Mouse (Mus musculus) limb, embryonic 14.5 days (tissue): ENCODE data around the gene Fcgrt. TPM values are rescaled to one million over a fixed set of nuclear protein-coding genes. Genes with fewer than 3 reads are reported as not detected.

ENCODE experiments used
- ATAC-seq: fragments of 200-750 bp; cut with Nextera tagmentation; 2 replicates; pipeline ENCODE4 v1.8.0; 2017; ENCODE audit warnings: low read depth, moderate number of reproducible peaks, moderate TSS enrichment; ENCODE audit not compliant: low FRiP score
- DNase-seq: peaks from one replicate; pipeline ENCODE4 v3.0.0-alpha.2; 2015; ENCODE audit warnings: low spot score
- H3K27ac ChIP-seq: fragments of 300-500 bp; sonication (generic); replicated peaks from 2 replicates; pipeline ENCODE4 v1.5.1; 2014; ENCODE audit warnings: low read depth, mild to moderate bottlenecking, low read length, moderate library complexity, mixed read lengths
- H3K27me3 ChIP-seq: fragments of 300-500 bp; sonication (generic); 2 replicates; pipeline ENCODE4 v1.6.1; 2014; ENCODE audit warnings: low read length, mixed read lengths; ENCODE audit not compliant: control insufficient read depth, insufficient read depth
- H3K36me3 ChIP-seq: fragments of 300-500 bp; sonication (generic); 2 replicates; pipeline ENCODE4 v1.6.1; 2014; ENCODE audit warnings: mild to moderate bottlenecking, low read length, moderate library complexity, mixed read lengths; ENCODE audit not compliant: control insufficient read depth, insufficient read depth
- H3K4me1 ChIP-seq: fragments of 300-500 bp; sonication (generic); 2 replicates; pipeline ENCODE4 v1.6.1; 2014; ENCODE audit warnings: antibody characterized with exemption, low read length, mixed read lengths; ENCODE audit not compliant: control insufficient read depth, insufficient read depth
- H3K4me2 ChIP-seq: fragments of 300-500 bp; sonication (generic); replicated peaks from 2 replicates; pipeline ENCODE4 v1.6.1; 2014; ENCODE audit warnings: low read depth, mild to moderate bottlenecking, low read length, moderate library complexity; ENCODE audit not compliant: severe bottlenecking
- H3K4me3 ChIP-seq: fragments of 300-500 bp; sonication (generic); replicated peaks from 2 replicates; pipeline ENCODE4 v1.5.1; 2014; ENCODE audit warnings: low read length
- H3K9ac ChIP-seq: fragments of 300-500 bp; sonication (generic); 2 replicates; pipeline ENCODE4 v1.6.1; 2014; ENCODE audit warnings: mild to moderate bottlenecking, low read depth, low read length, moderate library complexity; ENCODE audit not compliant: severe bottlenecking
- H3K9me3 ChIP-seq: fragments of 300-500 bp; sonication (generic); 2 replicates; pipeline ENCODE4 v1.6.1; 2016; ENCODE audit warnings: low read length; ENCODE audit not compliant: control insufficient read depth
- POLR2A ChIP-seq: fragments of 200-500 bp; IDR thresholded peaks from 2 replicates; pipeline ENCODE4 v1.8.0; 2012; ENCODE audit warnings: inconsistent platforms, mild to moderate bottlenecking, moderate library complexity, borderline replicate concordance; ENCODE audit not compliant: insufficient read depth, insufficient read length; ENCODE audit errors: extremely low read depth
- WGBS: fragments of 180-500 bp; shearing (Covaris S2); extraction: QIAGEN DNeasy Blood & Tissue Kit; methylation state at CpG from one replicate; pipeline ENCODE4 v1.1.7; 2014; 5-methylcytosine and 5-hydroxymethylcytosine counted together
- polyA plus RNA-seq, 2 experiments: library from polyadenylated mRNA; depleted of rRNA in 1 of 2; stranded (reverse) in 1 of 2; unstranded in 1 of 2; fragments of >200 nt; fragmentation: Nextera tagmentation in 1 of 2; extraction: Ambion mirVana in 1 of 2; gene quantifications; 2 replicates each; pipeline versions ENCODE4 v1.2.1 to v1.2.3; 2012 to 2014

Gene Fcgrt
- polyA plus RNA-seq, 2 experiments: 56.1 to 88.4 TPM

DNA sequence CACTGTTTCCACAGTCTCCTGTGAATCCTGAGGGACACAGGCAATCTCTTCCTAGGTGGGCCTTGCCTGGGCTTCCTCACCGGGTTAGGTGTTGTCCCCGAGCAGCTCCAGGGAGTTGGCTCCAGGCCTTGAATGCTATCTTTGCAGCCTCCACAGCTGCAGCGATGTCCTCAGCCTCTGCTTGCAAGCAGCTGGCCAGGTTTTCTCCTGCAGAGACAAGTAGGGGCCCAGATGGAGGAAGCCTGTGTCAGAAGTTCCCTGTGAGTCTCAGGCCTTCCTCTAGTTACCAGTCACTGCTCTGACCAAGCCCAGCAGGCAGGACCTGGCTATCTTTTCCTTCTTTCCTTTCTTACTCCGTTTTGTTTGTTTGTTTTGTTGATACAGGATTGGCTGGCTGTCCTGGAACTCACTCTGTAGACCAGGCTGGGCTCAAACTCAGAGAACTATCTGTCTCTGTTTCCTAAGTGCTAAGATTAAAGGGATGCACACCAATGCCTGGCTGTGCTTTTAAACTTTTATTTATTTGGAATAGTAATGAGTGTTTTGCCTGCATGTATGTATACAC, 45.0 kb upstream of the Fcgrt start:
- Histone ChIP-seq H3K9ac (no peak overlapping the region), H3K27ac (no peak overlapping the region), H3K27me3 (no peaks in the 10 kb centered on the region), H3K4me2 (no peak overlapping the region), H3K4me1 (peaks cover 5% of the 10 kb centered on the region; the same call in 1 of the 2 replicates), H3K36me3 (peaks cover 53% of the 10 kb centered on the region), H3K4me3 (no peak overlapping the region), H3K9me3 (no peaks in the 10 kb centered on the region)
- ATAC-seq (no peak), DNase-seq (no peak)
- TF ChIP-seq POLR2A: no peak
- WGBS: 56% methylated on average over 4 of the region's 4 CpGs

DNA sequence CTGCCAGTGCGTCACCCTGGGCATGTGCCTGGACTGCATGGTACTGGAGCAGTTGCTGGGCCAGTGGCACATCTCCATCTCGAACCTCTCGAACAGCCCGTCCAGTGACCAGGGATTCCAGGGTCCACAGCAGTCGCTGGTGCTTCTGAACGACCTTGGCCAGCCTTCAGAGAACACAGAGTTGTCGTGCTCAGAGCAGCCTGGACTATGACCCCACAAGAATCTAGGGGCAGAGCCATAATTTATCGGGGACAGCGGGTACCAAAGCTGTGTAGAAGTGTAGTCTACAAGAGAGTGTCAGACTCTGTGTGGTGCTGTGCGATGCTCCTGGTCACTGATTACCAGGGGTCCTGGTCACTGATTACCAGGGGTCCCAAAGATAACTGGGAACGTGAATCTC, 44.2 kb upstream of the Fcgrt start:
- Histone ChIP-seq H3K4me3 (no peak overlapping the region), H3K4me2 (no peak overlapping the region), H3K9ac (no peak overlapping the region), H3K36me3 (peaks cover 60% of the 10 kb centered on the region), H3K27ac (no peak overlapping the region), H3K27me3 (no peaks in the 10 kb centered on the region), H3K9me3 (no peaks in the 10 kb centered on the region), H3K4me1 (peaks cover 3% of the 10 kb centered on the region; the same call in 1 of the 2 replicates)
- ATAC-seq: no peak
- no peak for DNase-seq
- WGBS: 87% methylated on average over 11 of the region's 11 CpGs
- no peak for TF ChIP-seq POLR2A

DNA sequence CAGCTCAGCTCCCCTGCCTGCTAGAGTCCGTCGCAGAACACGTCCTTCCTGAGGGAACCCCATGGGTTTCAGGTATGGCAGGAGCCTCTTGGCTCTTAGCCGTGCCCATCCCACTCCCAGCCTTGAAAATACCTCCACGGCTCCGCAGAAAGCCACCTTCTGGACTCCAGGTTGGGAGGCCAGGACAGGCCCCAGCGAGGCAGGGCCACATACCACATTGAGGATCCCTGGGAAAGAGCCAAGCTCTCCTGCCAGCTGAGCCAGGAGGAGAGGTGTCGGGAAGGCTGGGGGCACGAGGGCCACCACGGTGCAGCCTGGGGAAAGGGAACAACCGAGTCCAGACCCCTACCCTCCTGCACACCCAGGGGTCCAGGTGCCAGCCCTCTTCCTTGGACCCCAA, 43.6 kb upstream of the Fcgrt start:
- Histone ChIP-seq H3K36me3 (peaks cover 64% of the 10 kb centered on the region), H3K4me2 (no peak overlapping the region), H3K27ac (no peak overlapping the region), H3K4me3 (no peak overlapping the region), H3K27me3 (no peaks in the 10 kb centered on the region), H3K9ac (no peak overlapping the region), H3K9me3 (no peaks in the 10 kb centered on the region), H3K4me1 (peaks cover 3% of the 10 kb centered on the region; the same call in 1 of the 2 replicates)
- no peak for ATAC-seq
- TF ChIP-seq POLR2A: no peak
- WGBS: 92% methylated on average over 11 of the region's 11 CpGs
- no peak for DNase-seq

DNA sequence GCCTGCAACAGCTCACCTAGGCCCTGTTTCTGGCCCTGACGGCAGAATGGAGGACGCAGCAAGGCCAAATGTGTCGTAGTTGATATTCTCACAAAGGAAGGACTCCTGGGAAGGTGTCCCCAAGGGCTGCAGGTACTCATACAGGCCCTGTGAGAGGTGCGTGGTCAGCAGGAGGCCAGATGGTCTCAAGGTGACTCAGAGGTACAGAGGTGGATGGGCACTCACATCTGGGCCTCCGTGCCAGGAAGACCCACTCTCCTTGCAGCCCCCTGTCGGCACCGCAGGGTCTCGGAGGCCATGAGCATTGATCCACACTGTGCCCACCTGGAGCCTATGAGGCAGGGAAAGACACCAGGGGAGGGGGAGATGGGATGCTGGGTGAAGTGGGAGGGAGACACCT, 41.8 kb upstream of the Fcgrt start:
- Histone ChIP-seq H3K27me3 (no peaks in the 10 kb centered on the region), H3K9ac (no peak overlapping the region), H3K4me1 (no peaks in the 10 kb centered on the region), H3K4me3 (no peak overlapping the region), H3K27ac (no peak overlapping the region), H3K4me2 (no peak overlapping the region), H3K9me3 (no peaks in the 10 kb centered on the region), H3K36me3 (peaks cover 71% of the 10 kb centered on the region)
- ATAC-seq: no peak
- no peak for DNase-seq
- WGBS: 95% methylated on average over 8 of the region's 8 CpGs
- TF ChIP-seq POLR2A: no peak

DNA sequence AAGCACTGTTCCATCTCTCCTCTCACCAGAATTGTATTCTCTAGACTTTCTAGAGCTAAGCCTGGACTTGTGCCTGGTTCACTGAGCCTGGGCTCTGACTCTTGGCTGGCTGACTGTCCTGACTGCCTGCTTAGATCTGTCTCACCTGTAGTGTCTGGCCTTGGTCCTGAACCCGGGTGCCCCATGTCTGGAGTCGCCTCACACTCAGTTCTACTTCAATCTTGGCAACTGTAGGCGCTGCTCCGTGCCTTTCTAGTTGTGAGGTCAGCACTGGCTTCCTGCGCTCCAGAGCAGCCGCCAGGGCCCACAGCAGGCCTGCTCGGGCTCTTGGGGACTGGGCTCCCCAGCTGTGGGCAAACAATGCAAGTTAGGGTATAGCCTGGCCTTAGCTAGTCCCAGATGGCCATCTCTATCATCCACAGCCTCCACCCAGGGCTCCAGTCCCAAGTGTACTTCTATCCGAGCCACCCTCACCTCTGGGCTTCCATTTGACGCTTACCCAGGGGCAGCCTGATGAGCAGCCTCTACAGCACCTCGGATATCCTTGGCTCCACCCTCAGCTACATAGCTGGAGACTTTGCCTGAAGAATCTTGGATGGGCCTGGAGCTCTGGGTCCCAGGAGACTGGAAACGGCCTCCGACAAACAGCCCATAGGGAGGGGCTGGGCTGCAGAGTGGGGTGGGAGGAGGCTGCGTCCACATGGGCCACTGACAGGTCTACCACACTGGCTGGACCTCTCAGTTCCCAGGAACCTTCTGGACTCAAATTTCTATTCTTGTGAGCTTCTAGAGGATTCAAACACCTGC, 40.9 kb upstream of the Fcgrt start:
- Histone ChIP-seq H3K27ac (no peak overlapping the region), H3K36me3 (peaks cover 71% of the 10 kb centered on the region), H3K27me3 (no peaks in the 10 kb centered on the region), H3K4me3 (no peak overlapping the region), H3K9ac (no peak overlapping the region), H3K4me2 (no peak overlapping the region), H3K4me1 (no peaks in the 10 kb centered on the region), H3K9me3 (no peaks in the 10 kb centered on the region)
- WGBS: 86% methylated on average over 13 of the region's 13 CpGs
- DNase-seq: no peak
- ATAC-seq: no peak
- TF ChIP-seq POLR2A: no peak
